Mouse (Mus musculus) spleen, postnatal 10 days (tissue): ENCODE measurements around the gene Olfr283.
A peak's percentile ranks its signal among the peaks of the same experiment; 100 is the strongest.
"Not testable (repeated sequence)": the region's sequence is repeated elsewhere in the genome, so short reads cannot be mapped to it uniquely, and the experiment has no call there.

Experiments
- DNase-seq, 2 experiments: peaks; one replicate each; pipeline ENCODE4 v3.0.0; 2021 to 2022; ENCODE audit warnings: low spot score in 2 of 2

Gene Olfr283

GRCm38 (mm10) chr15:98380846-98381245 is at the start of gene Olfr283:
Olfr283 (minus strand) TSS chr15:98380946.
- no peak for DNase-seq

- DNase-seq, result no peak
Observed at GRCm38 (mm10) chr15:98425188-98425587, 44.4 kb upstream of the Olfr283 start.

GRCm38 (mm10) chr15:98424753-98425152 is 44.0 kb upstream of the Olfr283 start:
- no peak for DNase-seq

GRCm38 (mm10) chr15:98424326-98424725 is 43.6 kb upstream of the Olfr283 start:
- DNase-seq, result no peak

GRCm38 (mm10) chr15:98420897-98421296 is 40.2 kb upstream of the Olfr283 start:
- DNase-seq, result no peak

GRCm38 (mm10) chr15:98418096-98418495 is 37.4 kb upstream of the Olfr283 start:
- DNase-seq, result no peak

GRCm38 (mm10) chr15:98417285-98417684 is 36.5 kb upstream of the Olfr283 start:
- peak in 1 of 2 experiments; percentile 24 for DNase-seq

GRCm38 (mm10) chr15:98416802-98417201 is 36.1 kb upstream of the Olfr283 start:
- DNase-seq, result not testable (repeated sequence)

GRCm38 (mm10) chr15:98415996-98416395 is 35.2 kb upstream of the Olfr283 start:
- no peak for DNase-seq

- DNase-seq, result no peak
Observed at GRCm38 (mm10) chr15:98410249-98410648, 29.5 kb upstream of the Olfr283 start.

GRCm38 (mm10) chr15:98409635-98410034 is 28.9 kb upstream of the Olfr283 start:
- DNase-seq, result no peak

- DNase-seq, result peak in 1 of 2 experiments; percentile 25
Observed at GRCm38 (mm10) chr15:98408406-98409060, 27.8 kb upstream of the Olfr283 start.

- no peak for DNase-seq
Observed at GRCm38 (mm10) chr15:98402356-98402755, 21.6 kb upstream of the Olfr283 start.

- DNase-seq, result no peak
Observed at GRCm38 (mm10) chr15:98397136-98397535, 16.4 kb upstream of the Olfr283 start.

- DNase-seq, result no peak
Observed at GRCm38 (mm10) chr15:98391903-98392187, 11.1 kb upstream of the Olfr283 start.

GRCm38 (mm10) chr15:98391081-98391902 is 10.5 kb upstream of the Olfr283 start:
- no peak for DNase-seq

GRCm38 (mm10) chr15:98389796-98390195 is 9.1 kb upstream of the Olfr283 start:
- DNase-seq, result peak; percentile 9 to 63

- DNase-seq, result no peak
Observed at GRCm38 (mm10) chr15:98387621-98388020, 6.9 kb upstream of the Olfr283 start.

- no peak for DNase-seq
Observed at GRCm38 (mm10) chr15:98378209-98378608, 2.5 kb downstream of the Olfr283 start.

GRCm38 (mm10) chr15:98340887-98341286 is 39.9 kb downstream of the Olfr283 start, which contains the start of gene Olfr284:
Olfr284 (minus strand) TSS chr15:98340987.
- DNase-seq, result no peak
